Comparison of ENCODE assay signal across 27 mouse cellular contexts in the genomic region with DNA sequence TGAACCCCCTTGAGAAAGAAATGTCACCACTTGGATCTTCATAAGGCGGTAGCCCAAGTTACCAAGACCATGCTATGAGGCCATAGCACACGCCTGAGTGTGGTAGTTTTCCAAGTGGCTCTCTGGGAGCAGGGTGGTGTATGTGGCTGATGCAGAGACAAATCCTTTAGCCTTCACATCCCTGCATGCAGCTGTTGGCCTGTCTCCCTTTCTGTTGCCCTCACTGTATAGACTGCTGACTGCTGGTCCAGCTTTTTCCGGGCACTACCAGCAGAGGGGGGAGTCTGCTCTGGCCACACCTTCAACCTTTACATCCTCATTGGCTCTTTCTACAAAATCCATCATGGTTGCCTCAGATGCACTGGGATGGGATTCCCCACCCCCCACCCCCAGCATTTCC.
DNase-seq lines count a peak whose midpoint lies in the region; ATAC-seq and TF ChIP-seq lines count a peak whose summit lies in the region.
"Had no signal": no experiment of that assay in that cellular context is flagged by ENCODE, and none has a peak within 500 bp of the region (broad histone marks: within the 10 kb centered on the region; RNA-seq: fewer than 3 reads in every experiment).

No protein-coding gene starts in this region.

- no peak overlapping the region for H3K4me2 ChIP-seq in midbrain, embryonic 14.5 days (ENCODE audit: low read length)
- H3K4me2 ChIP-seq in midbrain, embryonic 11.5 days: no peak overlapping the region
- no peak overlapping the region for H3K4me2 ChIP-seq in midbrain, postnatal 0 days (ENCODE audit: low read depth, low read length, poor library complexity, severe bottlenecking)
- no peak overlapping the region for H3K4me2 ChIP-seq in stomach, embryonic 16.5 days (ENCODE audit: low read depth, low read length)
- H3K4me2 ChIP-seq: embryonic facial prominence, embryonic 12.5 days; heart, embryonic 12.5 days; liver, embryonic 15.5 days had no signal

- H3K27ac ChIP-seq in midbrain, embryonic 14.5 days (replicated peaks; ENCODE audit: low read depth, low read length): peak overlapping the region; percentile 67
- H3K27ac ChIP-seq in midbrain, embryonic 11.5 days (ENCODE audit: low read depth, low read length): no peak overlapping the region
- peak overlapping the region; percentile 28; the same call in 1 of the 2 replicates for H3K27ac ChIP-seq in midbrain, postnatal 0 days (ENCODE audit: low read depth, low read length)
- no peak overlapping the region for H3K27ac ChIP-seq in stomach, embryonic 16.5 days (ENCODE audit: low read length)
- H3K27ac ChIP-seq: embryonic facial prominence, embryonic 12.5 days; limb, embryonic 10.5 days; liver, embryonic 15.5 days; macrophage had no signal

- peak; percentile 40 for DNase-seq in heart, adult 11 months
- DNase-seq in heart, postnatal 10 days: no peak
- DNase-seq in midbrain, embryonic 14.5 days: no peak
- no peak for DNase-seq in midbrain, embryonic 11.5 days (ENCODE audit: low spot score, missing footprints)
- no peak for DNase-seq in midbrain, postnatal 0 days (ENCODE audit: low spot score)
- no peak for DNase-seq in lung, postnatal 10 days
- DNase-seq in left cerebral cortex, adult 9 months (ENCODE audit: low spot score in 2 of 2): no peak
- DNase-seq: adrenal gland, adult 2 months; cerebellum, adult 11-12 months; cerebellum, postnatal 14 days; gastrocnemius, postnatal 14 days; heart, adult 18-20 months; heart, postnatal 14 days; kidney, adult 2 months; kidney, postnatal 10 days; liver; right cerebral cortex, adult 18-20 months had no signal

- no peaks in the 10 kb centered on the region for H3K36me3 ChIP-seq in midbrain, embryonic 14.5 days (ENCODE audit: control insufficient read depth, insufficient read depth, low read length)
- no peaks in the 10 kb centered on the region for H3K36me3 ChIP-seq in midbrain, embryonic 11.5 days (ENCODE audit: control insufficient read depth, insufficient read depth, low read length)
- no peaks in the 10 kb centered on the region for H3K36me3 ChIP-seq in midbrain, postnatal 0 days (ENCODE audit: insufficient read depth, low read length)
- no peaks in the 10 kb centered on the region for H3K36me3 ChIP-seq in stomach, embryonic 16.5 days (ENCODE audit: control insufficient read depth, insufficient read depth, low read length)
- H3K36me3 ChIP-seq: embryonic facial prominence, embryonic 12.5 days; heart, embryonic 12.5 days; limb, embryonic 10.5 days; liver, embryonic 15.5 days had no signal

- no peak overlapping the region for H3K9ac ChIP-seq in midbrain, embryonic 14.5 days (replicated peaks; ENCODE audit: low read length)
- H3K9ac ChIP-seq in midbrain, embryonic 11.5 days (ENCODE audit: low read length): no peak overlapping the region
- H3K9ac ChIP-seq in midbrain, postnatal 0 days (replicated peaks; ENCODE audit: low read length, poor library complexity, severe bottlenecking): no peak overlapping the region
- H3K9ac ChIP-seq in stomach, embryonic 16.5 days (ENCODE audit: low read length): no peak overlapping the region
- H3K9ac ChIP-seq: embryonic facial prominence, embryonic 12.5 days; heart, embryonic 12.5 days; liver, embryonic 15.5 days had no signal

- peaks cover 11% of the 10 kb centered on the region for H3K4me1 ChIP-seq in midbrain, embryonic 14.5 days (ENCODE audit: control insufficient read depth, insufficient read depth, low read length)
- H3K4me1 ChIP-seq in midbrain, embryonic 11.5 days (ENCODE audit: control insufficient read depth, insufficient read depth, low read length): no peaks in the 10 kb centered on the region
- no peaks in the 10 kb centered on the region for H3K4me1 ChIP-seq in midbrain, postnatal 0 days (ENCODE audit: insufficient read depth, low read length)
- H3K4me1 ChIP-seq in stomach, embryonic 16.5 days (ENCODE audit: control insufficient read depth, insufficient read depth, low read length): no peaks in the 10 kb centered on the region
- H3K4me1 ChIP-seq: embryonic facial prominence, embryonic 12.5 days; heart, embryonic 12.5 days; limb, embryonic 10.5 days; liver, embryonic 15.5 days had no signal

- no peak for TF ChIP-seq CTCF in midbrain, postnatal 0 days (IDR thresholded peaks at IDR 0.05)

- intact Hi-C loops in heart, postnatal 10 days (cut with DNase I): no loop called here

- ATAC-seq in midbrain, embryonic 14.5 days (ENCODE audit: low FRiP score, low TSS enrichment): no peak
- ATAC-seq in midbrain, embryonic 11.5 days (ENCODE audit: low FRiP score): no peak
- ATAC-seq in midbrain, postnatal 0 days (ENCODE audit: low FRiP score): no peak
- ATAC-seq in stomach, embryonic 16.5 days (ENCODE audit: insufficient read depth, low FRiP score): 0 out of 2 replicates have a peak, but pooled peaks have one; percentile 40
- ATAC-seq: forebrain, embryonic 14.5 days had no signal

- H3K9me3 ChIP-seq in midbrain, embryonic 14.5 days (ENCODE audit: control insufficient read depth, low read length): no peaks in the 10 kb centered on the region
- no peaks in the 10 kb centered on the region for H3K9me3 ChIP-seq in midbrain, embryonic 11.5 days (ENCODE audit: control insufficient read depth, low read length)
- no peaks in the 10 kb centered on the region for H3K9me3 ChIP-seq in midbrain, postnatal 0 days (ENCODE audit: low read length)
- H3K9me3 ChIP-seq in stomach, embryonic 16.5 days (replicated peaks; ENCODE audit: control insufficient read depth, low read length): no peaks in the 10 kb centered on the region
- H3K9me3 ChIP-seq: embryonic facial prominence, embryonic 12.5 days; limb, embryonic 10.5 days; liver, embryonic 15.5 days had no signal

- H3K27me3 ChIP-seq in midbrain, embryonic 14.5 days (ENCODE audit: control insufficient read depth, insufficient read depth, low read length): no peaks in the 10 kb centered on the region
- no peaks in the 10 kb centered on the region for H3K27me3 ChIP-seq in midbrain, embryonic 11.5 days (ENCODE audit: control insufficient read depth, insufficient read depth, low read length)
- H3K27me3 ChIP-seq in midbrain, postnatal 0 days (ENCODE audit: insufficient read depth, low read length): no peaks in the 10 kb centered on the region
- no peaks in the 10 kb centered on the region for H3K27me3 ChIP-seq in stomach, embryonic 16.5 days (ENCODE audit: control insufficient read depth, insufficient read depth, low read length)
- H3K27me3 ChIP-seq: CH12.LX; embryonic facial prominence, embryonic 12.5 days; heart, embryonic 12.5 days; liver, embryonic 15.5 days had no signal

- WGBS in midbrain, embryonic 14.5 days: 56% methylated on average over 3 of the region's 3 CpGs
- WGBS in midbrain, embryonic 11.5 days: 79% methylated on average over 3 of the region's 3 CpGs
- 57% methylated on average over 3 of the region's 3 CpGs for WGBS in midbrain, postnatal 0 days
- WGBS in stomach, embryonic 16.5 days: 52% methylated on average over 3 of the region's 3 CpGs

- H3K4me3 ChIP-seq in midbrain, embryonic 14.5 days (replicated peaks; ENCODE audit: low read depth, low read length): no peak overlapping the region
- no peak overlapping the region for H3K4me3 ChIP-seq in midbrain, embryonic 11.5 days (ENCODE audit: low read depth, low read length)
- H3K4me3 ChIP-seq in midbrain, postnatal 0 days (ENCODE audit: low read depth, low read length): no peak overlapping the region
- no peak overlapping the region for H3K4me3 ChIP-seq in stomach, embryonic 16.5 days (replicated peaks; ENCODE audit: low read length)
- H3K4me3 ChIP-seq: embryonic facial prominence, embryonic 12.5 days; erythroblast, embryonic 14.5 days; heart, embryonic 12.5 days; limb, embryonic 10.5 days; liver, embryonic 15.5 days; myocyte had no signal

Comparison
In these comparisons a context has a peak if more than half of its experiments do, and no peak if none do; other contexts are left out.
1. H3K27ac ChIP-seq: peak in midbrain, embryonic 14.5 days (single experiment) and midbrain, postnatal 0 days (single experiment); none in midbrain, embryonic 11.5 days (single experiment) and stomach, embryonic 16.5 days (single experiment).